Comparison of ENCODE assay signal across 12 mouse cellular contexts in genomic region chr1:132372896-132373534, GRCm38 (mm10). TPM values are rescaled to one million over a fixed set of nuclear protein-coding genes. Genes with fewer than 3 reads are reported as not detected.
DNase-seq lines count a peak whose midpoint lies in the region; ATAC-seq and TF ChIP-seq lines count a peak whose summit lies in the region.
"Had no signal": no experiment of that assay in that cellular context is flagged by ENCODE, and none has a peak within 500 bp of the region (broad histone marks: within the 10 kb centered on the region; RNA-seq: fewer than 3 reads in every experiment).

No protein-coding gene starts in this region.

- H3K4me3 ChIP-seq in heart, adult 2 months: no peak overlapping the region
- no peak overlapping the region for H3K4me3 ChIP-seq in lung, postnatal 0 days (ENCODE audit: low read depth, low read length)
- peak overlapping the region; percentile 41; the same call in 1 of the 2 replicates for H3K4me3 ChIP-seq in liver, embryonic 12.5 days
- no peak overlapping the region for H3K4me3 ChIP-seq in stomach, postnatal 0 days (ENCODE audit: low read depth, low read length)
- H3K4me3 ChIP-seq: limb, embryonic 15.5 days had no signal

- H3K27me3 ChIP-seq in heart, adult 2 months (ENCODE audit: control insufficient read depth, insufficient read depth, low read length): no peaks in the 10 kb centered on the region
- no peaks in the 10 kb centered on the region for H3K27me3 ChIP-seq in lung, postnatal 0 days (replicated peaks; ENCODE audit: insufficient read depth, low read length)
- no peaks in the 10 kb centered on the region for H3K27me3 ChIP-seq in liver, embryonic 12.5 days (replicated peaks)
- no peaks in the 10 kb centered on the region for H3K27me3 ChIP-seq in stomach, postnatal 0 days (ENCODE audit: control insufficient read depth, insufficient read depth, low read length)
- H3K27me3 ChIP-seq: limb, embryonic 15.5 days had no signal

- no peak for DNase-seq in heart, adult 2 months
- no peak for DNase-seq in heart, postnatal 36 days
- DNase-seq in lung, postnatal 0 days (ENCODE audit: low spot score): no peak
- no peak for DNase-seq in lung, adult 18-20 months
- no peak for DNase-seq in stomach, postnatal 0 days (ENCODE audit: low spot score)
- DNase-seq in frontal cortex, postnatal 14 days (ENCODE audit: low spot score in 2 of 2): no peak
- no peak for DNase-seq in cerebellum, adult 9-10 months
- DNase-seq: gastrocnemius, postnatal 14 days; right cerebral cortex, postnatal 4 days had no signal

- H3K4me2 ChIP-seq in lung, postnatal 0 days (replicated peaks; ENCODE audit: low read depth, low read length): no peak overlapping the region
- H3K4me2 ChIP-seq in liver, embryonic 12.5 days: peak overlapping the region; percentile 73
- no peak overlapping the region for H3K4me2 ChIP-seq in stomach, postnatal 0 days (replicated peaks; ENCODE audit: low read depth)
- H3K4me2 ChIP-seq: limb, embryonic 15.5 days had no signal

- no peak overlapping the region for H3K9ac ChIP-seq in heart, adult 2 months (ENCODE audit: low read depth, low read length)
- no peak overlapping the region for H3K9ac ChIP-seq in lung, postnatal 0 days (replicated peaks; ENCODE audit: low read depth)
- peak overlapping the region; percentile 65 for H3K9ac ChIP-seq in liver, embryonic 12.5 days
- H3K9ac ChIP-seq in stomach, postnatal 0 days (ENCODE audit: low read length): no peak overlapping the region
- H3K9ac ChIP-seq: limb, embryonic 15.5 days had no signal

- H3K4me1 ChIP-seq in heart, adult 2 months (ENCODE audit: control insufficient read depth, insufficient read depth, low read length): peaks cover 47% of the 10 kb centered on the region
- peaks cover 61% of the 10 kb centered on the region for H3K4me1 ChIP-seq in lung, postnatal 0 days (ENCODE audit: insufficient read depth, low read depth, low read length)
- H3K4me1 ChIP-seq in liver, embryonic 12.5 days: peaks cover 99% of the 10 kb centered on the region
- H3K4me1 ChIP-seq in stomach, postnatal 0 days (replicated peaks; ENCODE audit: control insufficient read depth, insufficient read depth): peaks cover 13% of the 10 kb centered on the region

- H3K79me2 ChIP-seq in heart, adult 2 months (replicated peaks; ENCODE audit: control insufficient read depth, insufficient read depth, low read length): no peaks in the 10 kb centered on the region

- TF ChIP-seq CTCF in heart, adult 2 months (IDR thresholded peaks at IDR 0.05): no peak
- TF ChIP-seq CTCF in lung, postnatal 0 days (IDR thresholded peaks at IDR 0.05): no peak
- TF ChIP-seq CTCF in stomach, postnatal 0 days (IDR thresholded peaks at IDR 0.05; ENCODE audit: low read depth): no peak

- intact Hi-C loops in heart, adult 2 months (cut with DNase I): no loop called here
- intact Hi-C loops in heart, postnatal 36 days (cut with DNase I): no loop called here

- no peak for ATAC-seq in lung, postnatal 0 days
- no peak for ATAC-seq in liver, embryonic 12.5 days
- no peak for ATAC-seq in stomach, postnatal 0 days (ENCODE audit: low FRiP score, low TSS enrichment)
- ATAC-seq: CD4-positive, CD25-positive, alpha-beta regulatory T cell, adult 4 months had no signal

- no peak for TF ChIP-seq POLR2A in heart, adult 2 months (IDR thresholded peaks at IDR 0.05; ENCODE audit: insufficient read depth, low read depth, low read length)

- peak overlapping the region; percentile 5; the same call in 1 of the 2 replicates for H3K27ac ChIP-seq in heart, adult 2 months
- H3K27ac ChIP-seq in lung, postnatal 0 days (ENCODE audit: low read length): peak overlapping the region; percentile 75; the same call in 1 of the 2 replicates
- peak overlapping the region; percentile 95 for H3K27ac ChIP-seq in liver, embryonic 12.5 days
- H3K27ac ChIP-seq in stomach, postnatal 0 days (replicated peaks): 0 out of 2 replicates have a peak overlapping the region, but pooled peaks have one; percentile 1
- H3K27ac ChIP-seq: limb, embryonic 15.5 days had no signal

- no peaks in the 10 kb centered on the region for H3K9me3 ChIP-seq in lung, postnatal 0 days (ENCODE audit: low read length)
- H3K9me3 ChIP-seq in liver, embryonic 12.5 days (replicated peaks): no peaks in the 10 kb centered on the region
- no peaks in the 10 kb centered on the region for H3K9me3 ChIP-seq in stomach, postnatal 0 days (ENCODE audit: control insufficient read depth, low read length)
- H3K9me3 ChIP-seq: limb, embryonic 15.5 days had no signal

- WGBS in heart, adult 2 months: 56% methylated on average over 6 of the region's 6 CpGs
- WGBS in lung, postnatal 0 days: 81% methylated on average over 6 of the region's 6 CpGs
- 79% methylated on average over 6 of the region's 6 CpGs for WGBS in liver, embryonic 12.5 days (ENCODE audit: insufficient replicate concordance)
- WGBS in stomach, postnatal 0 days: 85% methylated on average over 6 of the region's 6 CpGs

- H3K36me3 ChIP-seq in heart, adult 2 months (ENCODE audit: control insufficient read depth, insufficient read depth, low read length): peaks cover 16% of the 10 kb centered on the region
- H3K36me3 ChIP-seq in lung, postnatal 0 days (ENCODE audit: insufficient read depth, low read length): no peaks in the 10 kb centered on the region
- H3K36me3 ChIP-seq in liver, embryonic 12.5 days: peaks cover 85% of the 10 kb centered on the region
- H3K36me3 ChIP-seq in stomach, postnatal 0 days (ENCODE audit: control insufficient read depth, insufficient read depth, low read length): no peaks in the 10 kb centered on the region

- no peak for TF ChIP-seq EP300 in heart, adult 2 months (IDR thresholded peaks at IDR 0.05; ENCODE audit: insufficient read depth, low read depth, low read length)
- no peak for TF ChIP-seq EP300 in lung, postnatal 0 days (IDR thresholded peaks at IDR 0.05)
- no peak for TF ChIP-seq EP300 in stomach, postnatal 0 days (optimal IDR thresholded peaks at IDR 0.05)

RNA-seq across cellular contexts. Expression of gene Tmcc2, which starts 18.1 kb away (rescaled TPM):
- 10 to 100 TPM; 21.9 to 25.4 TPM for total RNA-seq in heart, adult 2 months (2021)
- 17.5 and 19.4 TPM in 2 replicates for polyA plus RNA-seq in heart, adult 2 months (2012; rRNA removed)
- total RNA-seq in heart, postnatal 36 days (2021): 10 to 100 TPM; 18.2 to 19.7 TPM
- polyA plus RNA-seq in lung, postnatal 0 days (2015; fragmentation: Nextera tagmentation; extraction: Ambion mirVana): 28.8 and 37.2 TPM in 2 replicates
- 342 and 350 TPM in 2 replicates for polyA plus RNA-seq in liver, embryonic 12.5 days (2016; fragmentation: Nextera tagmentation; extraction: Ambion mirVana)
- polyA plus RNA-seq in stomach, postnatal 0 days (2015; fragmentation: Nextera tagmentation; extraction: Ambion mirVana): 2.4 and 2.6 TPM in 2 replicates

RNA-seq across cellular contexts. Expression of gene Dstyk, which starts 44.3 kb away (rescaled TPM):
- total RNA-seq in heart, adult 2 months (2021): 10 to 100 TPM; 14.6 to 16.0 TPM
- 8.9 and 24.1 TPM in 2 replicates for polyA plus RNA-seq in heart, adult 2 months (2012; rRNA removed)
- total RNA-seq in heart, postnatal 36 days (2021): 10 to 100 TPM; 16.6 to 17.0 TPM
- polyA plus RNA-seq in lung, postnatal 0 days (2015; fragmentation: Nextera tagmentation; extraction: Ambion mirVana): 12.2 and 14.4 TPM in 2 replicates
- 5.8 and 6.6 TPM in 2 replicates for polyA plus RNA-seq in liver, embryonic 12.5 days (2016; fragmentation: Nextera tagmentation; extraction: Ambion mirVana)
- 5.2 and 5.5 TPM in 2 replicates for polyA plus RNA-seq in stomach, postnatal 0 days (2015; fragmentation: Nextera tagmentation; extraction: Ambion mirVana)

RNA-seq across cellular contexts. Expression of gene Nuak2, which starts 57.1 kb away (rescaled TPM):
- total RNA-seq in heart, adult 2 months (2021): 1 to 10 TPM; 4.1 to 4.3 TPM
- polyA plus RNA-seq in heart, adult 2 months (2012; rRNA removed): 2.8 and 4.0 TPM in 2 replicates
- total RNA-seq in heart, postnatal 36 days (2021): 1 to 10 TPM; 3.7 to 3.8 TPM
- 11.9 and 12.1 TPM in 2 replicates for polyA plus RNA-seq in lung, postnatal 0 days (2015; fragmentation: Nextera tagmentation; extraction: Ambion mirVana)
- polyA plus RNA-seq in liver, embryonic 12.5 days (2016; fragmentation: Nextera tagmentation; extraction: Ambion mirVana): 1.3 and 1.7 TPM in 2 replicates
- polyA plus RNA-seq in stomach, postnatal 0 days (2015; fragmentation: Nextera tagmentation; extraction: Ambion mirVana): 4.5 and 6.2 TPM in 2 replicates

Comparison
In these comparisons a context has a peak if more than half of its experiments do, and no peak if none do; other contexts are left out.
1. H3K27ac ChIP-seq: peak in every context shown above with its lines; median percentile 95 in liver, embryonic 12.5 days; 75 in lung, postnatal 0 days; 5 in heart, adult 2 months; 1 in stomach, postnatal 0 days.